Mouse (Mus musculus) embryonic fibroblast, embryonic 13.5 days (primary cell): ENCODE measurements around the gene Nptx1. TPM values are rescaled to one million over a fixed set of nuclear protein-coding genes. Genes with fewer than 3 reads are reported as not detected.

Experiments
- H3K27ac ChIP-seq: 2 replicates; pipeline ENCODE4 v1.5.1; 2012; ENCODE audit warnings: low read length, control low read depth, inconsistent platforms; ENCODE audit not compliant: insufficient read depth
- H3K4me1 ChIP-seq: 2 replicates; pipeline ENCODE4 v1.6.1; 2011; ENCODE audit warnings: low read length; ENCODE audit not compliant: control insufficient read depth, insufficient read depth
- H3K4me3 ChIP-seq: 2 replicates; pipeline ENCODE4 v1.5.1; 2011; ENCODE audit warnings: mild to moderate bottlenecking, control low read depth, low read length; ENCODE audit not compliant: insufficient read depth
- CTCF ChIP-seq: IDR thresholded peaks from 2 replicates; pipeline ENCODE4 v1.5.1; 2011; ENCODE audit warnings: mild to moderate bottlenecking, control low read depth, low read length, moderate library complexity, borderline replicate concordance; ENCODE audit not compliant: insufficient read depth
- POLR2A ChIP-seq: IDR thresholded peaks from 2 replicates; pipeline ENCODE4 v1.6.1; 2011; ENCODE audit warnings: low read depth, mild to moderate bottlenecking, control low read depth, low read length, moderate library complexity
- polyA plus RNA-seq: library from polyadenylated mRNA; stranded (reverse); fragments of >200 nt; gene quantifications from 2 replicates; pipeline ENCODE4 v1.2.4, GENCODE M21; 2011; ENCODE audit warnings: low read depth; ENCODE audit not compliant: missing spikeins, insufficient read length

The Nptx1 gene
- polyA plus RNA-seq, 1 experiment: 1.2 TPM

- TF ChIP-seq POLR2A (no peak), CTCF (peak; percentile 9; the same call in 1 of the 2 replicates)
- H3K4me1 ChIP-seq: no peaks in the 10 kb centered on the region
- H3K4me3 ChIP-seq: no peak overlapping the region
- no peak overlapping the region for H3K27ac ChIP-seq
These were observed 32.5 kb downstream of the Nptx1 start for GRCm38 (mm10) chr11:119514967-119515636.

GRCm38 (mm10) chr11:119514108-119514860 lies 33.3 kb downstream of the Nptx1 start:
- Histone ChIP-seq H3K4me1 (no peaks in the 10 kb centered on the region), H3K4me3 (no peak overlapping the region)

DNA sequence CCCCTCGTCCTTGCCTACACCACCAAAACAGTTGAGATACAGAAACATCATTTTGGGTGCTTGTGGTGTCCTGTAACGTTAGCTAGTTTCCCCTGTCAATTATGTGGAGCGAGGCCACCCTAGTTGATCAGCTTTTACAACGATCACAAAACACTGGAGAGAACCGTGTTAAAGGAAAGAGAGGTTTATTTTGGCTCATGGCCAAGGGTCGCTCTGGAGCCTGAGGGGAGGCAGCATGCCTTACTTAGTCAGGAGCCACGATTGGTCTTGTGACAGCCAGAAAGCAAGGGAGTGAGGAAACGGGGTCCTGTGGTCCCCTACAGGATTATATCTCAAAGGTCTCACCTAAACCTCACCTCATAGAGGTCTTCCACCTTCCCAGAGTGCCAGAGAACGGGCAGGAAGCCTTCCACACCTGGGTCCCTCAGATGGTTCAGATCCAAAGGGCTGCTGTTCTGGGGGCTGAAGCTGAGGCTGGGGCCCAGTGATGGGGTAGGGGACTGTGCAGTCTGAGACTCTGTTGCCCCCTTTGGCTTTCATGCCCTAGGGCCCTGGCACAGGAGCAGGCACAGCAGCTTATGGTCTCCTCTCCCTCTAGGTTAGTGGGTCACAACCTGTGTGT lies 34.4 kb downstream of the Nptx1 start:
- H3K4me1 ChIP-seq: no peaks in the 10 kb centered on the region
- no peak overlapping the region for H3K27ac ChIP-seq
- H3K4me3 ChIP-seq: no peak overlapping the region
- TF ChIP-seq CTCF (no peak), POLR2A (no peak)

More at GRCm38 (mm10) chr11:119514108-119514860, 33.3 kb downstream of the Nptx1 start:
- H3K27ac ChIP-seq: no peak overlapping the region
- TF ChIP-seq CTCF (no peak), POLR2A (no peak)

- Histone ChIP-seq H3K27ac (no peak overlapping the region), H3K4me1 (no peaks in the 10 kb centered on the region), H3K4me3 (no peak overlapping the region)
These were observed 38.3 kb downstream of the Nptx1 start for GRCm38 (mm10) chr11:119509165-119509776.

DNA sequence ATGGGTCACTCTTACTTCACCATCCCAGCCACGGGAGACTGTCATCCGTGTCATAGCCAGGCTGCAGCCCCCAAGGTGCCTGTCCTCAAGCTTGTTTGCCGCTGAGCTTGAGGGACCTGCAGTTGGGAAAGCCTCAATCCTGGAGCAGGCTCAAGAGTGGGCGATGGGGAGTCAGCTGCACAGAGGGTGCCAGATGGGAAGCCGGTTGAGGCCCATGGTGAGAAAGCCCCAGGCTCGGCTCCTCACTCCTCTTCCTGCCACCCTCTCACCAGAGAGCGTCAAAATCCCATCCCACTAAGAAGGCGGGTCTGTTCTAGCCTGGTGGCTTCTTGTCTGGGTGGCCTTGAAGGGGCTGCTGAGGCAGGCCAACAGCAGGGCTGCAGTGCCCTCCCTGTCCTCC lies 39.8 kb downstream of the Nptx1 start:
- H3K27ac ChIP-seq: no peak overlapping the region
- no peaks in the 10 kb centered on the region for H3K4me1 ChIP-seq
- H3K4me3 ChIP-seq: no peak overlapping the region
- TF ChIP-seq POLR2A (no peak), CTCF (no peak)

More at GRCm38 (mm10) chr11:119509165-119509776, 38.3 kb downstream of the Nptx1 start:
- TF ChIP-seq CTCF: no peak
- no peak for TF ChIP-seq POLR2A

DNA sequence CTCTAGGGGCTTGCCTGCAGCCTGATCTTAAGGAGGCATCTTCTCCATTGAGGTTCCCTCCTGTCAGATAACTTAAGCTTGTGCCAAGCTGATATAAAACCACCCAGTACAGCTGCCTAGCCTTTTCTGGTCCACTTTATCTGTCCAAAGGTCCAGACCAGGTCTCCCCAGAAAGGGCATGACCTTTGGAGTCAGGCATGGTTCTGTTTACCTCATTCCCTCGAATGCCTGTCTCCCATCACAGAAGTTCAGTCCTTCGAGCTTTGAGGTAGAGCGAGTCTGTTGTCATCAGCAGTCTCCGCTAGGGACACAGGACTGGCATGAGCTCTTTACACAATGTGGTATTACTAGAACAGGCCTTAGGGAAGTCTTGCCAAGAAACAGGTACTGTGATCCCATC lies 41.2 kb downstream of the Nptx1 start:
- no peak for TF ChIP-seq CTCF
- TF ChIP-seq POLR2A: no peak
- no peak overlapping the region for H3K27ac ChIP-seq
- no peak overlapping the region for H3K4me3 ChIP-seq
- no peaks in the 10 kb centered on the region for H3K4me1 ChIP-seq

- H3K4me1 ChIP-seq: no peaks in the 10 kb centered on the region
- H3K27ac ChIP-seq: no peak overlapping the region
- TF ChIP-seq CTCF: peak; percentile 99
- no peak for TF ChIP-seq POLR2A
- H3K4me3 ChIP-seq: no peak overlapping the region
These were observed 43.9 kb downstream of the Nptx1 start for GRCm38 (mm10) chr11:119503675-119504074.

DNA sequence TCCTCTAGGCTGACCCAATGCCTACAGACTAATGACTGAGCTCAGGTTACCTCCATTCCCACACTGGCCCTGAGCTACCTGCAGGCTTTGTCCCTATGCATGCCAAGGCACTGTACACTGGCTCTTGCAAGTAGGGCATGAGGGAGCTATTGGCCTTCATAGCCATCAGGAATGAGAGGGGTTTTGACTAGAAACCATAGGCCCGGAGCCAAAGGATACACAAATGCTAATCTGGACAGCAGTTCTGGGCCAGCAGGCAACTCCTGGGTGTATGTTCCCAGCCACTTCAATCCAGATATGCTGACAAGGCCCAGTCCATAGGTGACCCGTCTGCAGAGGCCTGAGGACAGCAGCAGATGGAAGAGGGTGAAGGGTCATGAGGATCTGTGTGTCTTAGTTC lies 47.5 kb downstream of the Nptx1 start:
- no peak for TF ChIP-seq POLR2A
- no peak for TF ChIP-seq CTCF
- no peak overlapping the region for H3K27ac ChIP-seq
- no peaks in the 10 kb centered on the region for H3K4me1 ChIP-seq
- H3K4me3 ChIP-seq: no peak overlapping the region

DNA sequence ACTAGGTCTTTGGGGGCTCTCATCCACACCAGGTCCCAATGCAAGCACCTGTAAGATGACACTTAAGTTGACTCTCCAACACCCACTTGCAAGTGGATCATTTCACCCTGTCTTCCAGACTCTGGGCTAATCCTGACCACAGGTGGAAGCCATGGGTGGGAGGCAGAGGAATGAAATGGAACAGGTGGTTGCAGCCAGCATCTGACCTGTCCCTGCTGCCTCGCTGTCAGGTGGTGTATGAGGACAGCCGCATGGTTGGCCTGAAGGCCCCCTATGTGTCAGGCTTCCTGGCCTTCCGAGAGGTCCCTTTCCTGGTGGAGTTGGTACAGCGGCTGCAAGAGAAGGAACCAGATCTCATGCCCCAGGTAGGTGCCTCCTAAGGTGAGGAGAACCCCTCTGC lies 48.3 kb downstream of the Nptx1 start:
- no peaks in the 10 kb centered on the region for H3K4me1 ChIP-seq

More for the DNA sequence above, 48.3 kb downstream of the Nptx1 start:
- Histone ChIP-seq H3K4me3 (no peak overlapping the region), H3K27ac (no peak overlapping the region)
- TF ChIP-seq CTCF (no peak), POLR2A (no peak)
